Mouse (Mus musculus) retina, postnatal 7 days (tissue): ENCODE results near the gene 6330409D20Rik.

Source experiments
- DNase-seq: peaks from one replicate; pipeline ENCODE4 v3.0.0-alpha.2; 2012; ENCODE audit warnings: low read depth, low spot score

The 6330409D20Rik gene

GRCm38 (mm10) chr2:32740916-32741272, at the start of gene 6330409D20Rik:
TSS of gene 6330409D20Rik (minus strand) at chr2:32741016.
- DNase-seq: no peak

- no peak for DNase-seq
These were observed 47.8 kb upstream of the 6330409D20Rik start for GRCm38 (mm10) chr2:32788581-32788980.

- peak; percentile 36 for DNase-seq
These were observed 46.4 kb upstream of the 6330409D20Rik start for GRCm38 (mm10) chr2:32787176-32787575.

GRCm38 (mm10) chr2:32784048-32784681, 43.3 kb upstream of the 6330409D20Rik start, which contains the start of gene Cfap157:
TSS of gene Cfap157 (minus strand) at chr2:32784428.
- DNase-seq: no peak

GRCm38 (mm10) chr2:32781710-32782109, 40.9 kb upstream of the 6330409D20Rik start:
- no peak for DNase-seq

- DNase-seq: no peak
These were observed 38.9 kb upstream of the 6330409D20Rik start for GRCm38 (mm10) chr2:32779714-32780113.

- peak; percentile 61 for DNase-seq
These were observed 38.3 kb upstream of the 6330409D20Rik start for GRCm38 (mm10) chr2:32779131-32779530.

- no peak for DNase-seq
These were observed 37.3 kb upstream of the 6330409D20Rik start for GRCm38 (mm10) chr2:32778081-32778480.

GRCm38 (mm10) chr2:32776192-32776591, 35.4 kb upstream of the 6330409D20Rik start:
- DNase-seq: no peak

GRCm38 (mm10) chr2:32775359-32776074, 34.7 kb upstream of the 6330409D20Rik start, which contains the start of the genes Ttc16 and Ptrh1:
TSS of gene Ttc16 (minus strand) at chr2:32775633.
TSS of gene Ptrh1 (plus strand) at chr2:32775786.
- peak; percentile 95 for DNase-seq

GRCm38 (mm10) chr2:32772626-32773279, 31.9 kb upstream of the 6330409D20Rik start:
- no peak for DNase-seq

- DNase-seq: no peak
These were observed 31.1 kb upstream of the 6330409D20Rik start for GRCm38 (mm10) chr2:32771886-32772285.

- DNase-seq: no peak
These were observed 28.7 kb upstream of the 6330409D20Rik start for GRCm38 (mm10) chr2:32769327-32770085.

- DNase-seq: no peak
These were observed 28.0 kb upstream of the 6330409D20Rik start for GRCm38 (mm10) chr2:32768661-32769285.

GRCm38 (mm10) chr2:32767241-32767640, 26.4 kb upstream of the 6330409D20Rik start:
- no peak for DNase-seq

GRCm38 (mm10) chr2:32763353-32763752, 22.5 kb upstream of the 6330409D20Rik start:
- DNase-seq: no peak

- no peak for DNase-seq
These were observed 21.0 kb upstream of the 6330409D20Rik start for GRCm38 (mm10) chr2:32761859-32762258.

GRCm38 (mm10) chr2:32761361-32761760, 20.5 kb upstream of the 6330409D20Rik start:
- DNase-seq: no peak

- DNase-seq: no peak
These were observed 18.2 kb upstream of the 6330409D20Rik start for GRCm38 (mm10) chr2:32759001-32759400.

GRCm38 (mm10) chr2:32758503-32758902, 17.7 kb upstream of the 6330409D20Rik start:
- DNase-seq: no peak
